Mouse (Mus musculus): ENCODE results near the gene Krtap4-16. TPM values are rescaled to one million over a fixed set of nuclear protein-coding genes. Genes with fewer than 3 reads are reported as not detected.
"Not testable (repeated sequence)": the region's sequence is repeated elsewhere in the genome, so short reads cannot be mapped to it uniquely, and the experiment has no call there.

The Krtap4-16 gene
- polyA plus RNA-seq (2016; fragmentation: Nextera tagmentation; extraction: Ambion mirVana): not detected in 2 replicates

DNA sequence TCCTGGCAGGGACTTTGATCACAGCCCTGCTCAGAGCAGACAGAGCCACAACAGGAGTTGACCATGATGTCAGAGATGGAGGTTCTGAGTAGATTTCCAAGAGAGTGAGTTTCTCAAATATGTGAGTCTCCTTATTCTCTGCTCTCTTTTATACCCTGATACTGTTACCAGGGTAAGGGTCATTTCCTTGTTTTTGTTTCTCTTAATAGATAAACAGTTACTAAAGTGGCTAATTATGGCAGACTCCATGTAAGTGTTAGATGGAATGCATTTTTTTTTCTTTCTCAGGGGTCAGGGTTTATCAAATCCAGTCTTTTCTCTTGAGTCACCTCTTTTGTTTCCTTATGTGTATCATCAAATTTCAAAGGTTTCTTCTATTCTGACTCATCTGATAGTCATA is at the start of gene Krtap4-16:
Gene Krtap4-16, minus strand, starts transcription at position 101 of the 400 bp plus-strand sequence.
- no peaks in the 10 kb centered on the region for H3K27me3 ChIP-seq (replicated peaks)

DNA sequence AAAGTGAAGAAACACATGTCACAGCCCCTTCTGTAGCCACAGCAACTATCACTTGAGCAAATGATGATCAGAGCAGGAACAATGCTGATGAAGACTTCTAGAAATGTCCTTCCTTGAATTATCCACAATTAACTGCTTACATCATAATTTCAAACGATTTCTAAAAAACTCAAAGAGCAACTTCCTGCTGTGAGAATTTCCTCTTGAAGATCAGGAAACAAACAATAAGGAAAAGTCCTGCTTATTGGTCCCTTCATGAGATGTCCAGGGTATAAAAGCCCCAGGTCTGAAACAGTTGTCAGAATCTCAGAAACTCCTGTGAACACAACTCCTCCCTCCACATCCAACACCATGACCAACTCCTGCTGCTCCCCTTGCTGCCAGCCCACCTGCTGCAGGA is 27.5 kb upstream of the Krtap4-16 start, which contains the start of gene Gm11567:
Gene Gm11567, plus strand, starts transcription at position 301 of the 400 bp plus-strand sequence.
- H3K4me1 ChIP-seq; ATAC-seq (ENCODE audit: low FRiP score, low read depth); H3K4me2 ChIP-seq (replicated peaks); H3K27me3 ChIP-seq (replicated peaks); H3K9ac ChIP-seq; H3K27ac ChIP-seq; H3K4me3 ChIP-seq; H3K36me3 ChIP-seq; H3K9me3 ChIP-seq: not testable (repeated sequence)
- 47% methylated on average over 1 of the region's 1 CpGs for WGBS

More for the DNA sequence above, at the start of gene Krtap4-16:
- no peak for ATAC-seq (ENCODE audit: low FRiP score, low read depth)
- H3K4me3 ChIP-seq: no peak within 1 kb of the TSS
- H3K27ac ChIP-seq: no peak within 1 kb of the TSS
- no peaks in the 10 kb centered on the region for H3K36me3 ChIP-seq
- no peak within 1 kb of the TSS for H3K9ac ChIP-seq
- H3K4me2 ChIP-seq (replicated peaks): no peak within 1 kb of the TSS
- H3K4me1 ChIP-seq: no peaks in the 10 kb centered on the region
- H3K9me3 ChIP-seq: no peaks in the 10 kb centered on the region

DNA sequence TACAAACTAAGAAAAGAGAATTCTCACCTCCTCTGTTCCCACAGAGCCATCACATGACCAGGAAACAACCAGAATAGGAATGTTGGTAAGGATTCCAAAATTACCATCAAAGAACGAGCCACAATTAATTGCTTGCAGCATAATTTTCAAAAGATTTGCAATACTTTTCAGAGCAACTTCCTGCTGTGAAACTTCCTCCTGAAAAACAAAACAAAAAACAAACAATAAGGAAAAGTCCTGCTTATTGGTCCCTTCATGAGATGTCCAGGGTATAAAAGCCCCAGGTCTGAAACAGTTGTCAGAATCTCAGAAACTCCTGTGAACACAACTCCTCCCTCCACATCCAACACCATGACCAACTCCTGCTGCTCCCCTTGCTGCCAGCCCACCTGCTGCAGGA is 21.7 kb upstream of the Krtap4-16 start, which contains the start of gene Krtap9-1:
Gene Krtap9-1, plus strand, starts transcription at position 301 of the 400 bp plus-strand sequence.
- WGBS: 83% methylated on average over 1 of the region's 1 CpGs

DNA sequence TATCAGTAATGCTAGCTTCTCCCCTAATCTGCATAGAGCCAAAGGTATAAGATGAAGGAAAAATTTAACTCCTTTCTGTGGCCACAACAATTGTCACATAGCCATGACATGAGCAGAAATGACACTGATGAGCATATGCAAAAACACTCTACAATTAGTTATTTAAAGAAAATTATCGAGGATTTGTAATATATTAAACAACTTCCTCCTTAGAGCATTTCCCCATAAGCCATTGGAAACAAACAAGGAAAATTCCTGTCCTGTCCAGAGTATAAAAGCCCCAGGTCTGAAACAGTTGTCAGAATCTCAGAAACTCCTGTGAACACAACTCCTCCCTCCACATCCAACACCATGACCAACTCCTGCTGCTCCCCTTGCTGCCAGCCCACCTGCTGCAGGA is 12.8 kb upstream of the Krtap4-16 start, which contains the start of gene Gm11559:
Gene Gm11559, plus strand, starts transcription at position 301 of the 400 bp plus-strand sequence.
- not testable (repeated sequence) for H3K4me1 ChIP-seq; H3K27me3 ChIP-seq (replicated peaks); H3K9me3 ChIP-seq; H3K9ac ChIP-seq; H3K4me2 ChIP-seq (replicated peaks); H3K27ac ChIP-seq; H3K4me3 ChIP-seq; H3K36me3 ChIP-seq; ATAC-seq (ENCODE audit: low FRiP score, low read depth)
- 67% methylated on average over 1 of the region's 1 CpGs for WGBS

More for the DNA sequence above, 21.7 kb upstream of the Krtap4-16 start, which contains the start of gene Krtap9-1:
- H3K27ac ChIP-seq; H3K9ac ChIP-seq; H3K9me3 ChIP-seq; H3K4me3 ChIP-seq; H3K4me1 ChIP-seq; H3K36me3 ChIP-seq; H3K27me3 ChIP-seq (replicated peaks); ATAC-seq (ENCODE audit: low FRiP score, low read depth); H3K4me2 ChIP-seq (replicated peaks): not testable (repeated sequence)

DNA sequence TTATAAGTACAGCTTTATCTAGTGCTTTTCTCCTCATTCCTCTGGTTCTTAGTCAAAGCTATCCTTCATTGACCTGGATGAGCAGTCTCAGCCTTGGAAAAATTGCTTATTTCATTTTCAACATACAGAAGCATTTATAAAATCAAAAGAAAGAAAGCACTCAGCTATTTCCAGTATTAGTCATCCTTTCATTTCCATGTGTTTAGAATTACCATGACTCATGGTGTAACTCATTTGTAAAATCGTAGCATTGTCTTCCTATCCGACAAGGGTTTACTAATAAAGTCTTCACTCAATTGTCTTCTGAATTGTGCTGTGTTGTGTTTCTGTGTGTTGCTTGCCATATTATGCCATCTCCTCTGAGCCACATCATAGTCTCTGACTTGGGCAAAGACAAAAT is 7.4 kb upstream of the Krtap4-16 start:
- 91% methylated on average over 2 of the region's 2 CpGs for WGBS
- H3K9me3 ChIP-seq: no peaks in the 10 kb centered on the region
- H3K4me2 ChIP-seq (replicated peaks): no peak overlapping the region
- no peak overlapping the region for H3K27ac ChIP-seq
- H3K36me3 ChIP-seq: no peaks in the 10 kb centered on the region
- no peaks in the 10 kb centered on the region for H3K4me1 ChIP-seq
- no peak overlapping the region for H3K4me3 ChIP-seq
- no peaks in the 10 kb centered on the region for H3K27me3 ChIP-seq (replicated peaks)
- no peak overlapping the region for H3K9ac ChIP-seq
- ATAC-seq (ENCODE audit: low FRiP score, low read depth): no peak

DNA sequence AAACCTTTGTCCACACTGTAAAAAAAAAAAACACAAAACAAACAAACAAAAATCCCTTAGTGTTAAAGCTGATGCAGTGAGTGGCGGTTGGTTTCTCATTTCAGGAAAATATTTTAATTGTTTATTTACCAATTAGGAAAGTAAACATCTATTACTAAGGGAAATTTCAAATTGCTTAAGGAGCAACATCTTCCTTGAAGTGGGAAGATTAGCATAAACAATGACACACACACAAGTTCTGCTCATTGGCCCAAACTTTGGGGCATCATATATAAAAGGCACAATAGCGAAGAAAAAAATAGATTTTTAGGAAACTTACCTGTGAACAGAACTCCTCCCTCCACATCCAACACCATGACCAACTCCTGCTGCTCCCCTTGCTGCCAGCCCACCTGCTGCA is 6.2 kb upstream of the Krtap4-16 start, which contains the start of gene Gm11568:
Gene Gm11568, plus strand, starts transcription at position 301 of the 400 bp plus-strand sequence.
- Histone ChIP-seq H3K9ac (no peak within 1 kb of the TSS), H3K4me2 (replicated peaks) (no peak within 1 kb of the TSS), H3K36me3 (no peaks in the 10 kb centered on the region), H3K9me3 (no peaks in the 10 kb centered on the region), H3K27me3 (replicated peaks) (no peaks in the 10 kb centered on the region), H3K4me1 (no peaks in the 10 kb centered on the region), H3K27ac (no peak within 1 kb of the TSS), H3K4me3 (no peak within 1 kb of the TSS)
- 83% methylated on average over 2 of the region's 2 CpGs for WGBS
- no peak for ATAC-seq (ENCODE audit: low FRiP score, low read depth)

DNA sequence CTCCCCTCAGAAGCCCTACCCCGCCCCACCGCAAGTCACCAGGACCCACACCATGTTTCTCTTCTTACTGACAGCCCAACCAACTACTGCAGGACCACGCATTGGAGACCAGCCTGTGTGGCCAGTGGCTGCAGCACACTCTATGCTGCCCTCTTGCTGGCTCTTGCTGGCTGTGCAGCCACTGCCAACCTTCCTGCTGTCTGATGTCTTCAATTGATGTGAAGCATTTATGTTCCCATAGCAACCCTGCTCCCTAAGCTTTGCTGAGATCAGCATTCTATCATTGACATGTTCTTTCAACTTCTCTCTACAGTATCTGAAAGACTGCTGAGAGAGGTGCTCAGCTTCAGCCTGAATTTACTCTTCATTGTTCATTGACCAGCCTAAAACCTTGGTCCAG is 2.7 kb upstream of the Krtap4-16 start:
- 62% methylated on average over 3 of the region's 3 CpGs for WGBS
- ATAC-seq (ENCODE audit: low FRiP score, low read depth): no peak
- Histone ChIP-seq H3K27ac (no peak overlapping the region), H3K9ac (no peak overlapping the region), H3K27me3 (replicated peaks) (no peaks in the 10 kb centered on the region), H3K9me3 (no peaks in the 10 kb centered on the region), H3K4me3 (no peak overlapping the region), H3K36me3 (no peaks in the 10 kb centered on the region), H3K4me1 (no peaks in the 10 kb centered on the region), H3K4me2 (replicated peaks) (no peak overlapping the region)

DNA sequence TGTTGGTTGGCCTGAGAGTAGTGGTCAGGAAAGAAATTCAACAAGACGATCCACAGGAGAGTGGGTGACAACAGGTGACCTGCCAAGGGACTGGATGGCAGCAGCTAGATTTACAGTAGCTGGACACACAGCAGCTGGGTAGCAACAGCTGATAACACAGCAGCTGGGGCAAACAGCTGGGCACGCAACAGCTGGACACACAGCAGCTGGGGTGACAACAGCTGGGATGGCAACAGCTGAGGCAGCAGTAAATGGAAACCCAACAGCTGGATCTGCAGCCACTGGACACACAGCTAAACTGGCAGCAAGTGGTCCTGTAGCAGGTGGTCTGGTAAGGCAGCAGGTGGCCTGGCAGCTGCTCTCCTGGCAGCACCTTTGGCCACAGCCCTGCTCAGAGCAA is 4.7 kb downstream of the Krtap4-16 start:
- WGBS: 86% methylated on average over 2 of the region's 2 CpGs
- H3K9me3 ChIP-seq: no peaks in the 10 kb centered on the region
- H3K27ac ChIP-seq: no peak overlapping the region
- H3K4me2 ChIP-seq (replicated peaks): no peak overlapping the region
- H3K4me3 ChIP-seq: no peak overlapping the region
- H3K9ac ChIP-seq: no peak overlapping the region
- no peak for ATAC-seq (ENCODE audit: low FRiP score, low read depth)
- H3K4me1 ChIP-seq: no peaks in the 10 kb centered on the region
- H3K36me3 ChIP-seq: no peaks in the 10 kb centered on the region
- no peaks in the 10 kb centered on the region for H3K27me3 ChIP-seq (replicated peaks)

DNA sequence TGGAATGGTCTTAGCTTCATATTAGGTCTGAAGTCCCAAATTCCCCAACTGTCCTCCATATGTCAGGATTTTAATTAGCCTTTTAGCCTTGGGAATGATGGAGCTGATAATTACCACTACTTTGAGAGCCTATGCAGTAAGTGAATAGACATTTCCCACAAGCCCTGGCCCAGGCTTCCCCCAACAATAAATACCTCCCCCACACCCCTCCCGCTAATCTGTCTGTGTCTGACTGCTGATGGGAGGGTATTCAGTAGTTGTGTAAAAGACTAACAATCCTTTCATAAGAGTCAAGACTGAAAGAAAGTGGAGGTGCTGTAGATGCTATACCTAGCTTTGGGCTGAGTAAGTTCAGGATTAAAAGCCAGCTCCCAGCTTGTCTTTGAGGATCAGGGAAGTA is 9.2 kb downstream of the Krtap4-16 start:
- H3K36me3 ChIP-seq: no peaks in the 10 kb centered on the region
- 28% methylated on average over 1 of the region's 1 CpGs for WGBS
- no peak overlapping the region for H3K4me3 ChIP-seq
- no peak overlapping the region for H3K4me2 ChIP-seq (replicated peaks)
- H3K27me3 ChIP-seq (replicated peaks): no peaks in the 10 kb centered on the region
- no peaks in the 10 kb centered on the region for H3K9me3 ChIP-seq
- no peak for ATAC-seq (ENCODE audit: low FRiP score, low read depth)
- H3K4me1 ChIP-seq: no peaks in the 10 kb centered on the region
- no peak overlapping the region for H3K9ac ChIP-seq
- H3K27ac ChIP-seq: no peak overlapping the region

DNA sequence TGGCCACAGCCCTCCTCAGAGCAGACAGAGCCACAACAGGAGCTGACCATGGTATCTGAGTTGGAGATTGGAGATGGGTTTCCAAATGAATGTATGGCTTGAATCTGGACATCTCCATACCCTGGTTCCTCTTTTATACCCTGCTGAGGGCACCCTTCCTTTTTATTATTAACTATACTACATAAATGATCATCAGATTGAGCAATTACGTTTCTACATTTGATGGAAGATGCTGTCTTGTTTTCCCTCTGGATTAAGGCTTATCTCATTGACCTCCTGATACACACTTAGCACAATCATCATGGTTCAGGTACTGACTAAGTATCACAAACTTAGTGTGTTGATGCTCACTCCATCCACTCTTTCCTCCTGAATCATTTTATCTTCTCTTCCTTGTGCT is 13.4 kb downstream of the Krtap4-16 start, which contains the start of gene 2300003K06Rik:
Gene 2300003K06Rik, minus strand, starts transcription at position 101 of the 400 bp plus-strand sequence.
- 84% methylated on average over 1 of the region's 1 CpGs for WGBS
- Histone ChIP-seq H3K4me2 (replicated peaks) (no peak within 1 kb of the TSS), H3K4me3 (no peak within 1 kb of the TSS), H3K4me1 (no peaks in the 10 kb centered on the region), H3K27ac (no peak within 1 kb of the TSS), H3K27me3 (replicated peaks) (no peaks in the 10 kb centered on the region), H3K36me3 (no peaks in the 10 kb centered on the region), H3K9ac (no peak within 1 kb of the TSS), H3K9me3 (no peaks in the 10 kb centered on the region)
- ATAC-seq (ENCODE audit: low FRiP score, low read depth): no peak

DNA sequence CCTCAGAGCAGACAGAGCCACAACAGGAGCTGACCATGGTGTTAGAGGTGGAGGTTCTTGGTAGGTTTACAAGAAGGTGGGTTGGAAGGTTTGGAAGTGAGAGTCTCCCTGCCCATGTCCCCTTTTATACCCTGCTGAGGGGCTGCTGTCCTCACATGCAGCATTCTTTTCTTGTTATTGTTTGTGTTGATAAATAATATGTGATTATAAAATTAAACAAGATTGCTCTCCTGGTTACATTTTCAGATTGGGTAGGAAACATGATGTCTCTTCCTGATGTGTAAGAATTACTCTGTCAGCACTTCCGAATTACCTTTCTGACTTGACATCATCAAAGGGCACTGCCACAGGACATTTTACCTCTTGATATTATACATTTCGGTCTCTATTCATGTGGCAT is 35.8 kb downstream of the Krtap4-16 start, which contains the start of gene Gm11564:
Gene Gm11564, minus strand, starts transcription at position 101 of the 400 bp plus-strand sequence.
- H3K27me3 ChIP-seq (replicated peaks); H3K27ac ChIP-seq; H3K4me1 ChIP-seq; H3K36me3 ChIP-seq; H3K9ac ChIP-seq; H3K9me3 ChIP-seq; H3K4me3 ChIP-seq; ATAC-seq (ENCODE audit: low FRiP score, low read depth); H3K4me2 ChIP-seq (replicated peaks): not testable (repeated sequence)
- 90% methylated on average over 2 of the region's 2 CpGs for WGBS

DNA sequence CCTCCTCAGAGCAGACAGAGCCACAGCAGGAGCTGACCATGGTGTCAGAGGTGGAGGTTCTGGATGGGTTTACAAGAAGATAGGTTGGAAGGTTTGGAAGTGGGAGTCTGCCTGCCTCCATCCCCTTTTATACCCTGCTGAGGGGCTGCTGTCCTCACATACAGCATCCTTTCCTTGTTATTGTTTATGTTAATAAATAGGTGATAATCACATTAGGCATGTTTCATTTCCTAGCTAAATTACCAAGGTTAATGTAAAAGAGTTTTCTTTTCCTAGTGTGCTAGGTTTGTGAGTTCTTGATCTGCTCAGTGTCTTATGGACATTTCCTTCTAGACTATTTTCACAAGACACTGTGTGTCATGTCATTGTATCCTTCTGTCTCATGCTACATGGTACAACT is 41.6 kb downstream of the Krtap4-16 start, which contains the start of gene Krtap4-13:
Gene Krtap4-13, minus strand, starts transcription at position 101 of the 400 bp plus-strand sequence.
- H3K36me3 ChIP-seq; H3K4me1 ChIP-seq; H3K4me3 ChIP-seq; H3K27ac ChIP-seq; H3K4me2 ChIP-seq (replicated peaks); H3K9me3 ChIP-seq; H3K27me3 ChIP-seq (replicated peaks); H3K9ac ChIP-seq; ATAC-seq (ENCODE audit: low FRiP score, low read depth): not testable (repeated sequence)

DNA sequence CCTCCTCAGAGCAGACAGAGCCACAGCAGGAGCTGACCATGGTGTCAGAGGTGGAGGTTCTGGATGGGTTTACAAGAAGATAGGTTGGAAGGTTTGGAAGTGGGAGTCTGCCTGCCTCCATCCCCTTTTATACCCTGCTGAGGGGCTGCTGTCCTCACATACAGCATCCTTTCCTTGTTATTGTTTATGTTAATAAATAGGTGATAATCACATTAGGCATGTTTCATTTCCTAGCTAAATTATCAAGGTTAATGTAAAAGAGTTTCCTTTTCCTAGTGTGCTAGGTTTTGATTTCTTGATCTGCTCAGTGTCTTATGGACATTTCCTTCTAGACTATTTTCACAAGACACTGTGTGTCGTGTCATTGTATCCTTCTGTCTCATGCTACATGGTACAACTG is 47.1 kb downstream of the Krtap4-16 start, which contains the start of gene Gm11554:
Gene Gm11554, minus strand, starts transcription at position 101 of the 400 bp plus-strand sequence.
- H3K27me3 ChIP-seq (replicated peaks); H3K36me3 ChIP-seq; H3K4me3 ChIP-seq; H3K9me3 ChIP-seq; H3K9ac ChIP-seq; H3K4me1 ChIP-seq; H3K4me2 ChIP-seq (replicated peaks); H3K27ac ChIP-seq; ATAC-seq (ENCODE audit: low FRiP score, low read depth): not testable (repeated sequence)
- WGBS: no CpG with 5 or more reads among the region's 1 CpGs

Measured in neural tube, embryonic 12.5 days (tissue).